Mouse (Mus musculus) macrophage (primary cell): Measurements from ENCODE around the gene Spsb3. TPM values are rescaled to one million over a fixed set of nuclear protein-coding genes. Genes with fewer than 3 reads are reported as not detected.

ENCODE experiments used
- H3K27ac ChIP-seq: fragments of 350-480 bp; formaldehyde crosslinking; 2 replicates; pipeline ENCODE4 v1.9.0; 2021
- H3K36me3 ChIP-seq: fragments of 350-480 bp; formaldehyde crosslinking; 2 replicates; pipeline ENCODE4 v1.9.0; 2021; ENCODE audit errors: inconsistent target
- H3K4me3 ChIP-seq: fragments of 350-480 bp; formaldehyde crosslinking; 2 replicates; pipeline ENCODE4 v1.9.0; 2021; ENCODE audit errors: inconsistent target
- H3K79me2 ChIP-seq: fragments of 350-480 bp; formaldehyde crosslinking; 2 replicates; pipeline ENCODE4 v1.9.0; 2021; ENCODE audit errors: inconsistent target
- WGBS: methylation state at CpG from one replicate; pipeline ENCODE4 v1.1.7; 2026; ENCODE audit warnings: inconsistent platforms; ENCODE audit not compliant: missing documents; 5-methylcytosine and 5-hydroxymethylcytosine counted together
- polyA plus RNA-seq: library from polyadenylated mRNA; stranded (reverse); fragments of 250-400 nt; gene quantifications from 3 replicates; pipeline ENCODE4 v1.2.4, GENCODE M21; 2018; ENCODE audit warnings: inconsistent platforms

Spsb3 gene
- polyA plus RNA-seq, 1 experiment from 2014 or later = 17.0 TPM

- Histone ChIP-seq H3K79me2 (no peaks in the 10 kb centered on the region; the same call in 1 of the 2 replicates), H3K4me3 (no peak overlapping the region), H3K36me3 (peaks cover 58% of the 10 kb centered on the region), H3K27ac (no peak overlapping the region)
- WGBS = over 99% methylated on average over 13 of the region's 13 CpGs
Observed at GRCm38 (mm10) chr17:24856589-24856988, 29.9 kb upstream of the Spsb3 start.

- Histone ChIP-seq H3K27ac (no peak overlapping the region), H3K36me3 (peaks cover 70% of the 10 kb centered on the region)
- 93% methylated on average over 8 of the region's 8 CpGs for WGBS
Observed at GRCm38 (mm10) chr17:24857831-24858470, 28.5 kb upstream of the Spsb3 start.

GRCm38 (mm10) chr17:24858967-24859366 is 27.5 kb upstream of the Spsb3 start:
- H3K27ac ChIP-seq = no peak overlapping the region
- H3K36me3 ChIP-seq = peaks cover 68% of the 10 kb centered on the region
- H3K79me2 ChIP-seq = no peaks in the 10 kb centered on the region
- H3K4me3 ChIP-seq = no peak overlapping the region
- 94% methylated on average over 6 of the region's 6 CpGs for WGBS

More at GRCm38 (mm10) chr17:24857831-24858470, 28.5 kb upstream of the Spsb3 start:
- Histone ChIP-seq H3K4me3 (no peak overlapping the region), H3K79me2 (no peaks in the 10 kb centered on the region)

- no peak overlapping the region for H3K4me3 ChIP-seq
- peaks cover 68% of the 10 kb centered on the region for H3K36me3 ChIP-seq
- no peaks in the 10 kb centered on the region for H3K79me2 ChIP-seq
- no peak overlapping the region for H3K27ac ChIP-seq
- 96% methylated on average over 8 of the region's 8 CpGs for WGBS
Observed at GRCm38 (mm10) chr17:24860076-24860475, 26.4 kb upstream of the Spsb3 start.

- H3K36me3 ChIP-seq = peaks cover 71% of the 10 kb centered on the region
- no peaks in the 10 kb centered on the region for H3K79me2 ChIP-seq
- 100% methylated on average over 3 of the region's 3 CpGs for WGBS
- no peak overlapping the region for H3K4me3 ChIP-seq
- H3K27ac ChIP-seq = no peak overlapping the region
Observed at GRCm38 (mm10) chr17:24861785-24862184, 24.7 kb upstream of the Spsb3 start.

GRCm38 (mm10) chr17:24865776-24866175 is 20.7 kb upstream of the Spsb3 start, which contains the start of gene Igfals:
Gene Igfals, plus strand, starts transcription at chr17:24865997.
- Histone ChIP-seq H3K79me2 (no peaks in the 10 kb centered on the region), H3K36me3 (peaks cover 47% of the 10 kb centered on the region), H3K27ac (no peak within 1 kb of the TSS), H3K4me3 (no peak within 1 kb of the TSS)
- 96% methylated on average over 8 of the region's 8 CpGs for WGBS

- H3K36me3 ChIP-seq = peaks cover 26% of the 10 kb centered on the region; the same call in 1 of the 2 replicates
- no peaks in the 10 kb centered on the region for H3K79me2 ChIP-seq
- H3K4me3 ChIP-seq = no peak overlapping the region
- no peak overlapping the region for H3K27ac ChIP-seq
- WGBS = 98% methylated on average over 8 of the region's 10 CpGs
Observed at GRCm38 (mm10) chr17:24867914-24868313, 18.5 kb upstream of the Spsb3 start.

GRCm38 (mm10) chr17:24873695-24874404 is 12.6 kb upstream of the Spsb3 start:
- Histone ChIP-seq H3K79me2 (no peaks in the 10 kb centered on the region), H3K36me3 (no peaks in the 10 kb centered on the region), H3K4me3 (no peak overlapping the region), H3K27ac (no peak overlapping the region)
- WGBS = 68% methylated on average over 4 of the region's 4 CpGs

GRCm38 (mm10) chr17:24874405-24874745 is 12.1 kb upstream of the Spsb3 start:
- H3K4me3 ChIP-seq = no peak overlapping the region
- WGBS = 39% methylated on average over 1 of the region's 1 CpGs
- H3K27ac ChIP-seq = no peak overlapping the region
- H3K36me3 ChIP-seq = no peaks in the 10 kb centered on the region
- H3K79me2 ChIP-seq = no peaks in the 10 kb centered on the region

- Histone ChIP-seq H3K36me3 (no peaks in the 10 kb centered on the region), H3K4me3 (no peak overlapping the region), H3K27ac (no peak overlapping the region), H3K79me2 (no peaks in the 10 kb centered on the region)
- WGBS = 84% methylated on average over 8 of the region's 8 CpGs
Observed at GRCm38 (mm10) chr17:24874989-24875388, 11.5 kb upstream of the Spsb3 start.

- no peak overlapping the region for H3K27ac ChIP-seq
- WGBS = 84% methylated on average over 10 of the region's 10 CpGs
- no peak overlapping the region for H3K4me3 ChIP-seq
- no peaks in the 10 kb centered on the region for H3K79me2 ChIP-seq
- H3K36me3 ChIP-seq = peaks cover 2% of the 10 kb centered on the region; the same call in 1 of the 2 replicates
Observed at GRCm38 (mm10) chr17:24877336-24878116, 8.9 kb upstream of the Spsb3 start.

- Histone ChIP-seq H3K79me2 (no peaks in the 10 kb centered on the region), H3K36me3 (peaks cover 8% of the 10 kb centered on the region), H3K4me3 (no peak overlapping the region), H3K27ac (no peak overlapping the region)
- WGBS = 74% methylated on average over 5 of the region's 5 CpGs
Observed at GRCm38 (mm10) chr17:24878117-24878397, 8.4 kb upstream of the Spsb3 start.

GRCm38 (mm10) chr17:24878531-24878930 is 7.9 kb upstream of the Spsb3 start:
- H3K36me3 ChIP-seq = peaks cover 12% of the 10 kb centered on the region
- no peaks in the 10 kb centered on the region for H3K79me2 ChIP-seq
- WGBS = 90% methylated on average over 8 of the region's 8 CpGs
- no peak overlapping the region for H3K27ac ChIP-seq
- no peak overlapping the region for H3K4me3 ChIP-seq

- Histone ChIP-seq H3K36me3 (peaks cover 21% of the 10 kb centered on the region), H3K27ac (no peak overlapping the region), H3K79me2 (peaks cover 21% of the 10 kb centered on the region), H3K4me3 (no peak overlapping the region)
- 42% methylated on average over 7 of the region's 7 CpGs for WGBS
Observed at GRCm38 (mm10) chr17:24881738-24882440, 4.6 kb upstream of the Spsb3 start.
